Mouse (Mus musculus): Measurements from ENCODE around the gene Hoxb2.

DNA sequence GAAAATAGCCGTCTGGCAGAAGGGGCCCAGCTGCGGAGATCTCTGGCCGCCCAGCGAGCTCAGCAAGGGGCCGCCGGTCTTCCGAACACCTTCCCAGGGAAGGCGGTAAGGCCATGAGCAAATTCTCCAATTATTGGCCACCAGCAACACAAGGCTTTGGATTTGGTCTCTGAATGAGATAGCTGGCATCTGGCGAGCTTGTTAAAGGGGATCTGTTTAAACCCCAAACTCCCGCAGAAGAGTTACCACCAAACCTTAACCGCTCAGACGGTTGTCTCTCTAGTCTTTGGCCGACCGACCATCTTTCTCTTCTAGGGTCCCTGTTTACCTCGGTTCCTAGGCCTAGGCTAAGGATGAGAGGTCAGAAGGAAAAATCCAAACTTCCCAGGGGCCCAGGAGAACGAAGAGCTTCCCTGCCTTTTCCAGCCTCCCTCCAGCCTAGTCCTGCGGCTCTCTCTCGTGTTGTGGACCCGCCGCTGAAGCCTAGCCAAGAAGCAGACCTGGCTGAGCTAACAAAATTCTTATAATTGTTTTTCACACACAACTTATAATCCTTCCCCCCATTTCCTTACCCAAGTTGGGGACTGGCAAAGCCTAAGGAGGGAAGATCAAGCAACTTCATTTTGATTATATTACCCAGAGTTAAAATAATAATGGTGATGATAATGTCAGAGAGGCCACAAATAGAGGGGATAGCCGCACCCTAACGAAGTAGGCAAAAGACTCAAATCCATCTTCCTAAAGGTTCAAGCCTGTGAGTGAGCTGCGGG lies 47.8 kb upstream of the Hoxb2 start:
- TF ChIP-seq CTCF (IDR thresholded peaks at IDR 0.05; ENCODE audit: low read depth) = no peak
- TF ChIP-seq EP300 (optimal IDR thresholded peaks at IDR 0.05) = no peak

Measured in stomach, postnatal 0 days (tissue).